Mouse (Mus musculus) embryo, embryonic 9.5 days (tissue): ENCODE measurements around the gene Cpped1.

ENCODE experiments used
- DNase-seq: peaks from one replicate; pipeline ENCODE4 v3.0.0-alpha.2; 2017; ENCODE audit errors: extremely low spot score

The Cpped1 gene

GRCm38 (mm10) chr16:11909035-11909591 is at the start of gene Cpped1:
Gene Cpped1, minus strand, starts transcription at chr16:11909445.
- DNase-seq = peak; percentile 91

- DNase-seq = peak; percentile 8
Observed at GRCm38 (mm10) chr16:11940477-11940876, 31.2 kb upstream of the Cpped1 start.

- no peak for DNase-seq
Observed at GRCm38 (mm10) chr16:11910801-11911200, 1.6 kb upstream of the Cpped1 start.

- DNase-seq = no peak
Observed at GRCm38 (mm10) chr16:11909817-11910216, 572 bp upstream of the Cpped1 start.

GRCm38 (mm10) chr16:11908461-11909014 is 707 bp downstream of the Cpped1 start:
- no peak for DNase-seq

GRCm38 (mm10) chr16:11907816-11908215 is 1.4 kb downstream of the Cpped1 start:
- no peak for DNase-seq

GRCm38 (mm10) chr16:11906906-11907305 is 2.3 kb downstream of the Cpped1 start:
- no peak for DNase-seq

GRCm38 (mm10) chr16:11905216-11905615 is 4.0 kb downstream of the Cpped1 start:
- DNase-seq = no peak

- no peak for DNase-seq
Observed at GRCm38 (mm10) chr16:11902007-11902406, 7.2 kb downstream of the Cpped1 start.

GRCm38 (mm10) chr16:11900341-11900740 is 8.9 kb downstream of the Cpped1 start:
- DNase-seq = no peak

- no peak for DNase-seq
Observed at GRCm38 (mm10) chr16:11896411-11896810, 12.8 kb downstream of the Cpped1 start.

GRCm38 (mm10) chr16:11894877-11895276 is 14.4 kb downstream of the Cpped1 start:
- no peak for DNase-seq

GRCm38 (mm10) chr16:11890186-11890585 is 19.1 kb downstream of the Cpped1 start:
- DNase-seq = no peak

GRCm38 (mm10) chr16:11889741-11890140 is 19.5 kb downstream of the Cpped1 start:
- DNase-seq = no peak

- no peak for DNase-seq
Observed at GRCm38 (mm10) chr16:11881795-11882194, 27.4 kb downstream of the Cpped1 start.

- DNase-seq = no peak
Observed at GRCm38 (mm10) chr16:11880461-11880860, 28.8 kb downstream of the Cpped1 start.

GRCm38 (mm10) chr16:11879196-11879595 is 30.0 kb downstream of the Cpped1 start:
- DNase-seq = no peak

GRCm38 (mm10) chr16:11875227-11875626 is 34.0 kb downstream of the Cpped1 start:
- DNase-seq = no peak

GRCm38 (mm10) chr16:11873292-11873691 is 36.0 kb downstream of the Cpped1 start:
- DNase-seq = no peak

- DNase-seq = no peak
Observed at GRCm38 (mm10) chr16:11868486-11868885, 40.8 kb downstream of the Cpped1 start.

GRCm38 (mm10) chr16:11852716-11853605 is 56.3 kb downstream of the Cpped1 start:
- no peak for DNase-seq

- DNase-seq = no peak
Observed at GRCm38 (mm10) chr16:11848990-11849658, 60.1 kb downstream of the Cpped1 start.
